Mouse (Mus musculus) E14TG2a.4 (cell line): ENCODE results near the gene Ube2m.

Experiments used
- H3K27me3 ChIP-seq: 2 replicates; pipeline ENCODE4 v1.6.1; 2014; ENCODE audit warnings: low read length, control low read depth; ENCODE audit not compliant: insufficient read depth
- H3K36me3 ChIP-seq: 2 replicates; pipeline ENCODE4 v1.6.1; 2014; ENCODE audit warnings: low read length, control low read depth; ENCODE audit not compliant: insufficient read depth
- H3K4me1 ChIP-seq: replicated peaks from 2 replicates; pipeline ENCODE4 v1.6.1; 2014; ENCODE audit warnings: low read depth, low read length, control low read depth
- H3K4me3 ChIP-seq: replicated peaks from 2 replicates; pipeline ENCODE4 v1.5.1; 2014; ENCODE audit warnings: mild to moderate bottlenecking, low read length
- H3K9me3 ChIP-seq: 2 replicates; pipeline ENCODE4 v1.6.1; 2014; ENCODE audit warnings: low read length, control low read depth
- CTCF ChIP-seq: conservative IDR thresholded peaks from 2 replicates; pipeline ENCODE4 v1.5.1; 2014; ENCODE audit warnings: low read length
- NANOG ChIP-seq: IDR thresholded peaks from 2 replicates; pipeline ENCODE4 v1.6.1; 2014; ENCODE audit warnings: borderline replicate concordance, low read length, mixed read lengths
- POU5F1 ChIP-seq: IDR thresholded peaks from 2 replicates; pipeline ENCODE4 v1.6.1; 2014; ENCODE audit warnings: low read length, borderline replicate concordance

Gene Ube2m

DNA sequence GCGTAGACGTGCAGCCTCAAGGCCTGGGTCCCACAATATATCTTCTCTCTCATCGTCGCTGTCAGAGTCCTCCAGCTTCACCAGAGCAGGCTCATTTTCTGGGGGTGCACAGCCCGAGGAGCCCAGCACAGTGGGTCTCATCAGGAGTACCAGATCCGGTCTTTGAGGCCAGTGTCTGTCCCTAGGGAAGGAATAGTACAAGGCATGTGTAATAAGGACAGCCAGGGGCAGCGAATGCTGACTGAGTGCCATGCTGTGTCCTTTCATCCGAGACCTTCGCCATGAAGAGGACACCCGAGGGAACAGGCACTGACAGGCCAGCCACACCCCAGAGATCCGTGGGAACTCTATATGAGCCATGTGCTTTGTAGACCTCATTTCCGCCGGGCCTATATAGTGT, 14.9 kb upstream of the Ube2m start:
- H3K36me3 ChIP-seq = peaks cover 16% of the 10 kb centered on the region; the same call in 1 of the 2 replicates
- no peak for TF ChIP-seq NANOG
- no peak for TF ChIP-seq CTCF
- TF ChIP-seq POU5F1 = no peak
- peaks cover 47% of the 10 kb centered on the region for H3K4me1 ChIP-seq
- no peaks in the 10 kb centered on the region for H3K27me3 ChIP-seq
- H3K4me3 ChIP-seq = no peak overlapping the region
- no peaks in the 10 kb centered on the region for H3K9me3 ChIP-seq

DNA sequence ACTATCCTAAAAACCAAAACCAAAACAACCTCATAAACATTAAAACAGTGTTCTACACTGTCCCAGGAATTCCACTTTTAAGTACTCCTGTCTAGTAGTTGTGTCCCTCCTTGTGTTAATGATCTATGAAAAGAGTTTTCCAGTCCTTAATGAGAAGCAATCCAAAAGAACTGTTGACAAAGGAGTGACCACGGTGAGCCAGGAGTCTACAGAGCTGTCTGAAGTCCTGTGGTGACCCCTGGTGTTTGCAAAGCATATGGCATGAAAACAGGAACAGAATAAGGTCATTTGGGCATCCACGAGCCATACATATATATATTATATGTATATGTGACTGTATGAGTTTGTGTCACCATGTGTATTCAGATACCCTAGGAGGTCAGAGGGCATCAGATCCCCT, 8.0 kb upstream of the Ube2m start:
- no peak for TF ChIP-seq NANOG
- TF ChIP-seq CTCF = peak; percentile 74
- TF ChIP-seq POU5F1 = no peak
- Histone ChIP-seq H3K4me1 (peaks cover 34% of the 10 kb centered on the region), H3K27me3 (peaks cover 28% of the 10 kb centered on the region), H3K36me3 (peaks cover 6% of the 10 kb centered on the region; the same call in 1 of the 2 replicates), H3K9me3 (no peaks in the 10 kb centered on the region), H3K4me3 (no peak overlapping the region)

DNA sequence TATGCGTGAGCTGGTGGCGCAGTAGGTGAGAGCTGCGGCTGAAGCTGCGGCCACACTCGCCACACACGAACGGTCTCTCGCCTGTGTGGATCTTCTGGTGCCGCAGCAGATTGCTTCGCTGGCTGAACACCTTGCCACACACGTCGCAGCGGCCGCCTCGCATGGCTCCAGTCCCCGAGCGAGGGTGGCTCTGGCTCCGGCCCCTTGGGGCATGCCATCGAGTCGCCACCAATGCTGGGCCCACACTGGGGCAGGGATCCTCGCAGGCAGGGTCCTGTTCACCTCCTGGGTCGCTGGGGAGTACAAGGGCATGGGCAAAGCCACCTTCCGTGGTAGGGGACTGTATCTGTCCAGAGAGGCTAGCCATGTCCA, 6.2 kb upstream of the Ube2m start:
- TF ChIP-seq NANOG (no peak), CTCF (no peak), POU5F1 (no peak)
- no peaks in the 10 kb centered on the region for H3K9me3 ChIP-seq
- peaks cover 15% of the 10 kb centered on the region for H3K36me3 ChIP-seq
- H3K4me3 ChIP-seq = peak overlapping the region; percentile 83
- peaks cover 52% of the 10 kb centered on the region for H3K4me1 ChIP-seq
- peaks cover 28% of the 10 kb centered on the region for H3K27me3 ChIP-seq

DNA sequence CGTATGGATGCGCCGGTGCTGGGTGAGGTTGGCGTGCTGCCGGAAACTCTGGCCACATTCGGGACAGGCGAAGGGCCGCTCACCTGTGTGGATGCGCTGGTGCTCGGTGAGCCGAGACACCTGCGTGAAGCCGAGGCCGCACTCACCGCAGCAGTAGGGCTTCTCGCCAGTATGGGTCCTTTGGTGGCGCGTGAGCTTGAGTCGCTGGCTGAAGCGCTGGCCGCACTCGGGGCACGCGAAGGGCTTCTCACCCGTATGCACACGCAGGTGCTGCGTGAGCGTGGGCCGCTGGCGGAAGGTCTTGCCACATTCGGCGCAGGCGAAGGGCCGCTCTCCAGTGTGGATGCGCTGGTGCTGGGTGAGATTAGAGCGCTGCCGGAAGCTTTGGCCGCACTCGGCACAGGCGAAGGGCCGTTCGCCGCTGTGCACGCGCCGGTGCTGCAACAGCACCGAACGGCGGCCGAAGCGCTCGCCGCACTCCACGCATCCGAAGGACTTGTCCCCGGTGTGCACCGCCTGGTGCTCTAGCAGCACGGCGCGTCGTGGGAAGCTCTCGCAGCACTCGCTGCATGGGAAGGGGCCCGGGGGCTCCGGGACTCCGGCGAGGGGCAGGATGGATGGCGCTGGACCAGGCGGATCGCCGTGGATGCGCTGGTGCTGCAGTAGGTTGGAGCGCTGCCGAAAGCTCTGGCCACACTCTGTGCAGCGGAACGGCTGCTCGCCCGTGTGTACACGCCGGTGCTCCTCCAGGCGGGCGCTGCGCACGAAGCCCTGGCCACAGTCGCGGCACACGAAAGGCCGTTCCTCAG, 5.6 kb upstream of the Ube2m start:
- H3K27me3 ChIP-seq = peaks cover 28% of the 10 kb centered on the region
- peaks cover 15% of the 10 kb centered on the region for H3K36me3 ChIP-seq
- TF ChIP-seq POU5F1 (no peak), CTCF (no peak), NANOG (no peak)
- H3K9me3 ChIP-seq = no peaks in the 10 kb centered on the region
- H3K4me1 ChIP-seq = peaks cover 58% of the 10 kb centered on the region
- peak overlapping the region; percentile 83 for H3K4me3 ChIP-seq

DNA sequence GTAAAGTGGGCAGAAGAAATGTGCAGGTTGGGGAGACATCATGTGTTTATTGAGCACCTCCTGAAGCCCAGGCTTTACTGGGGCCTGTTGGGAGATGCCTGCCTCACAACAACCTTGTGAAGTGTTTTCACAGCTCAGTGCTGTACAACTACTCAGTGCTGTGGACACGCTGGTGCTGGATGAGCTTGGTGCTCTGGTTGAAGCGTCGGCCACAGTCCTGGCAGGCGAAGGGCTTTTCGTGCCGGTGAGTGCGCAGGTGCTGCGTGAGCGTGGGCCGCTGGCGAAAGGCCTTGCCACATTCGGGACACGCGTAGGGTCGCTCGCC, 5.0 kb upstream of the Ube2m start:
- peak overlapping the region; percentile 83 for H3K4me3 ChIP-seq
- H3K4me1 ChIP-seq = peaks cover 59% of the 10 kb centered on the region
- H3K36me3 ChIP-seq = peaks cover 15% of the 10 kb centered on the region
- TF ChIP-seq POU5F1 (no peak), NANOG (no peak), CTCF (no peak)
- peaks cover 28% of the 10 kb centered on the region for H3K27me3 ChIP-seq
- H3K9me3 ChIP-seq = no peaks in the 10 kb centered on the region

DNA sequence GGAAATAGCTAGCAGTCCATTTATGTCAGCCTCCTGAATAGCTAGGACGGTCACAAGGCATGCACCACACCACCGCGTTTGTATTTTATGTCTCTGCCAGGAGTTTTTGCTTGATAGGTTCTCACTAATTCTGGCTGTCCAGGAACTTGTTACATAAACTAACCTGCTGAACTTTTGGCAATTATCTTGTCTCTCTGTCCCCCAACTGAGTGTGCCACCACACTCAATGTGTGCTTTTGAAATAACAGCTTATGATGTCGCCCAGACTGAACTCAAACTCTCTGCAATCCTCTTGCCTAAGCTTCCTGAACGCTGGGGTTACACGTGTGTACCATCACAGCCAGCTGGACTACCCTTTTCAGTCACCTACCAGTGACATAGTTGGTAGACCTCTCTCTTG, 4.4 kb upstream of the Ube2m start:
- Histone ChIP-seq H3K27me3 (peaks cover 28% of the 10 kb centered on the region), H3K4me1 (peaks cover 59% of the 10 kb centered on the region), H3K36me3 (peaks cover 15% of the 10 kb centered on the region), H3K4me3 (no peak overlapping the region), H3K9me3 (no peaks in the 10 kb centered on the region)
- TF ChIP-seq NANOG (no peak), POU5F1 (no peak), CTCF (no peak)

DNA sequence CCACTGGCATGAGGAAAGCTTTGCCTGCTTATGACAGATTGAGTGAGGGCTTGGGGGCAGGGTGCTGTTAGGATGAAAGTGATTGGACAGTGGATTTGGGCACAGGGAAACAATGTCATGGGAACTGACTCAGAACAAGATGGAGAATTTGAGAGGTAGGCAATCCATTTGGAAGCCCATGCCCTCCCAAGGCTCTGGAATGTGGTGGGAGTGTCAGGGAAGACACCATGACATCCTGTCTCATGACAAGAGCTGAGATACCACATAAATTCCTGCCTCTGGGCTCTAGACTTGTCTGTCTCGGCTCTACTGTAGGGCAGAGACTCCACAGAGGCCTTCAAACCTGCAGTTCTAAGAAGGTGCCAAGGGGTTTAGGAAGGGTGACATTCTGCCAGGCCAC, 3.2 kb upstream of the Ube2m start:
- TF ChIP-seq POU5F1 (no peak), CTCF (no peak), NANOG (no peak)
- peaks cover 28% of the 10 kb centered on the region for H3K27me3 ChIP-seq
- H3K36me3 ChIP-seq = peaks cover 24% of the 10 kb centered on the region
- peaks cover 68% of the 10 kb centered on the region for H3K4me1 ChIP-seq
- H3K4me3 ChIP-seq = no peak overlapping the region
- H3K9me3 ChIP-seq = no peaks in the 10 kb centered on the region

DNA sequence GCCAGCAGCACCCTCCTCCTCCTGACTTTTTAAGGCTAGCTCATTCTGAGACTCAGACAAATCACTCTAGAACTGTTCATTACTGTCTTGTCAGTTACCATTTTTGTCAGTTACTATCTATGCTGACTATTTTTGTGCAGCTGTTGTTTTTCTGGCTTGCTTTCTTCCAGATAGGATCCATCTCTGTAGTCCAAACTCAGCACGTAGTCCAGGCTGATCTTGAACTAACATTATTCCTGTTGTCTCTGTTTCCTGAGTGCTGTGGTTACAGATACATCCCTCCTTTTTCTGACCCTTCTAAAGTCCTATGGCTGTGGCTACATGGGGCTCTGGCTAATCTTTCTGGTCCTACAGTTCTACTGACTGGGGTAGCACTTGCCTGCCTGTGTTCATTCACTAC, 1.1 kb upstream of the Ube2m start:
- Histone ChIP-seq H3K4me3 (peak overlapping the region; percentile 89), H3K27me3 (peaks cover 15% of the 10 kb centered on the region), H3K9me3 (no peaks in the 10 kb centered on the region), H3K4me1 (peaks cover 74% of the 10 kb centered on the region), H3K36me3 (peaks cover 39% of the 10 kb centered on the region)
- TF ChIP-seq POU5F1 = no peak

DNA sequence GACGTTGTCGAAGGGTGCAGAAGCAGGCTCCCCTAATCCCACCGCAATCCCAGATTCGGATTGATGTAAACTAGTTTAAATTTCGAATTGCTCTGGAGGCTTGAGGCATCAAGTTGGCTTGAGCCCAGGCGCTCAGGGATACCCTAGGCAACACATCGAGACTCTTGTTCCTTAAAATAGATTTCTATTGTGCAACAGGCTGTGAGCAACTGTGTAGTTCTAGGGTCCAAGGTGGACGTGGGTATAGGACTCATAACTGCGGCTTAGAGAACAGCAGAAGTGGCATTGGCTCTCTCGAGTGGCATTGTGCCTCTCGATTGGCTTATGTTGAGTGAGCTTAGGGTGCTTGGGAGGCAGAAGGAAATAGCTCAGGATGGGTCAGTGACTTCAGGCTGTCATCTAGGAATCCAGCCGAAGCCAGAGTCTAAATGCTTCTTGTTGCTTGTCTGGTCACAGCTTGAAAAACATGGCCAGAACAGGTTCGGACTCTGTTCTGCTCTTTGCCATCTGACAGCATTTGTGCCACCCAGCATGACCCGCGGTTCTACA, 620 bp upstream of the Ube2m start:
- H3K9me3 ChIP-seq = no peaks in the 10 kb centered on the region
- H3K27me3 ChIP-seq = peaks cover 10% of the 10 kb centered on the region
- no peak for TF ChIP-seq POU5F1
- no peak for TF ChIP-seq NANOG
- TF ChIP-seq CTCF = no peak
- H3K4me3 ChIP-seq = peak overlapping the region; percentile 89
- H3K36me3 ChIP-seq = peaks cover 42% of the 10 kb centered on the region
- peaks cover 76% of the 10 kb centered on the region for H3K4me1 ChIP-seq
